Mouse (Mus musculus) lung, postnatal 14 days (tissue): ENCODE results near the gene Ap3d1.

Experiments
- DNase-seq: peaks from one replicate; pipeline ENCODE4 v3.0.0; 2021

Ap3d1 gene

DNA sequence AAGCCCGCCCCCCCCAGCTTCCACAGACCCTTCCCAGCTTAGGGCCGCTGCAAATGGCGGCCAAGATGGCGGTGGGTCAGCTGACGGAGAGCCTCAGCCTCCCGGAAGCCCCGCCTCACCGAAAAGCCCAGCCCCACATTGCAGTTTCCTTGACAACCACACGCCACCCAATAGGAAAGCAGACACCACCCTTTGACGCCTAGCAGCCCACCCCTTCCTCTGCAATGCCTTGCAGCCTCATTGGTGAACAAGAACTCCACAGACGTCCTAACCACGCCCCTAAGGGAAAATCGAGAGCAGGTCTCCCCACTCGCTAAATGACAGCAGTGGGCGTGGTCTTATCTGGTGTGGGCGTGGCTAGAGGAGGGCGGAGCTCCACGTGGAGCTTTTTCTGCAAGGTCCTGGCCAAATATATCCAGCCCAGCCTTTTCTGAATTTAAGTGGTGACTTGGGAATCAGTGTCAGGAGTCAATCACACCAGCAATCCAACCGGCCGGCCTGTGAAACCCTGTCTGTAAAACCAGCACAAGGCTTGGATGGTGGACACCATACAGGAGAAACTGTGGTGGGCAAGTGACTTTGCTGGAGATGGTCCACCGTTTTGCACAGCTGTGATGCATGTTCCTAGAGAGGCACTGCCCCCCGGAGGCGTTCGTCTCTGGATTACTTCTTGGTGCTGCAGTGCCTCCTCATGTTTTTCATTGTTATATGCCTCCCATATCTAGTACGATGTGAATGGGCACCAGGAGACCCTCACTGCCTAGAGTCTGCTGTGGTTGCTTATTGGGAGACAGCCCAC, at the start of gene Ap3d1:
Gene Ap3d1 (minus strand): TSS at position 85 of the 799 bp plus-strand sequence.
- DNase-seq = peak; percentile 98

DNA sequence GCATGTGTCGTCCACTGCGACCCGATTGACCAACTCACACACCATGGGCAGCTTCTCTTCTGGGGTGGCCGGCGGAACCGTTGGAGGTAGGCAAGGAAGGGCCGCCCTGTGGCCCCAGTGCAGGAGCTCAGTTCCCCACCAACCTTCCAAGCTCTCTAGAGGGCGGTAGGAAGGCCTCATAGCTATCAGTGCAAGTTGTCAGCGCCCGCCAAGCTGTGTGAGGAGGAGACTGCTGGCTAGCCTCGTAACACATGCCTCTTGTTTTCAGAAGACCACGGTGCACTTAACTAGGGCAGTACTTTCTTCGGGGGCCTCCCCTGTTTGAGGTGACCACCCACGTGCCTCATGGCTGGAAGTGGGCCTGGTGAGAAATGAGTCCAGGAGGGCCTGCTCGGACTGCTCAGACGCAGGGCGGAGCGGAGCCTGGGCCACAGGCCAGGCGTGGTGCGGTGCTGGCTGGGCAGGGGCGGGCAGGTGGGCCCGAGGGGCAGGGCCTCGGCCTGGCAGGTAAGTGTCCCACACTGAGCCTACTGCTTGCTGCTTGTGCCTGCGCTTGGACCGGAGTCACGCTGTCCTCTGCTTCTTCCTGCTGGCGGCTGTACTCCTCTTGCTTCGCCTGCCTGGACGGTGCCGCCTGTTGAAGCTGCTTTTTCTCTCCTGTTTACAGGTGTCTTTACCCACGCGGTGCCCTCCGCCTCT, 49.6 kb upstream of the Ap3d1 start:
- no peak for DNase-seq

GRCm38 (mm10) chr10:80790761-80791404, 48.8 kb upstream of the Ap3d1 start:
- DNase-seq = no peak

GRCm38 (mm10) chr10:80787517-80787916, 45.5 kb upstream of the Ap3d1 start:
- no peak for DNase-seq

DNA sequence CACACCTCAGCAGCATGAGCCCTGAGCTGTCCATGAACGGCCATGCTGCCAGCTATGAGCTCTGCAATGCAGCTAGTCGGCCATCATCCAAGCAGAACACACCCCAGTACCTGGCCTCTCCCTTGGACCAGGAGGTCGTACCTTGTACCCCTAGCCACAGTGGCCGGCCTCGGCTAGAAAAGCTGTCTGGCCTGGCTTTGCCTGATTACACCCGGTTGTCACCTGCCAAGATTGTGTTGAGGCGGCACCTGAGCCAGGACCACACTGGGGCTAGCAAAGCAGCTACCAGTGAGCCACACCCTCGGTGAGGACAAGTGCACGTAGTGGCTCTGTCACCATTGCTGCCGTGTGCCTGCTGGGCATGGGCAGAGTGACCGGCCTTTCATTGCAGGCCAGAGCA, 43.9 kb upstream of the Ap3d1 start:
- no peak for DNase-seq

DNA sequence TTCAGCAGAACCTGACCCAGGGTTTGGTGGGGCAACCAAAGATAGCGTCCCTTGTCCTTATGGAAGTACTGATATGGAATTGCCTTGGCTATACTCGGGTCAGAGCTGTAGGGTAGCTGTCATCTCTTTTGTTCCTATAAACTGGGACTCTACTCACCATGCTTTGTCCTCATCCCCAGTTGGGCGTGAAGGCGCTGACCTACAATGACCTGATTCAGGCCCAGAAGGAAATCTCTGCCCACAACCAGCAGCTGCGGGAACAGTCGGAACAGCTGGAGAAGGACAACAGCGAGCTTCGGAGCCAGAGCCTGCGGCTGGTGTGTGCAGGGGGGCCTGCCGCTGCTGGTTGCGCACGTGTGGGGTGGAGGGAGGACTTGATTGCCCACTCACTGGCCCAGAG, 42.8 kb upstream of the Ap3d1 start:
- no peak for DNase-seq

- no peak for DNase-seq
Measured at GRCm38 (mm10) chr10:80784302-80784701, 42.2 kb upstream of the Ap3d1 start.

DNA sequence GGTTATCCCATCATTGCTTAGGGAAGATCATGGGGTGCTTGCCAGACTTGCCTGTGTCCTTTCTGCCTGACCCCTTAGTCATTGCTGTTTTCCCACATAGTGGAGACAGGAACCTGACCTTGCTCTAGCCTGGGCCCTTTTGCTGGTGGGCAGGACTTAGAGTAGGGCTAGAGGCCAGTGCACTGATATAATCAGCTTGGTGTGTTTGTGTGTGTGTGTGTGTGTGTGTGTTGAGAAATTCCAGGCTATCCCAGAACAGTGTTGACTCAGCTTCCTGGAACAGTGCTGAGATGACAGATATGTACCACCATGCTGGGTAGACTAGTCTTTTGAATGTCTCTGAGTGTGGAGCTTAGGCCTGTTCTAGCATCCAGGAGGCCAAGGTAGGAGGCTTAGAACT, 37.5 kb upstream of the Ap3d1 start:
- no peak for DNase-seq

GRCm38 (mm10) chr10:80777123-80777522, 35.1 kb upstream of the Ap3d1 start:
- no peak for DNase-seq

DNA sequence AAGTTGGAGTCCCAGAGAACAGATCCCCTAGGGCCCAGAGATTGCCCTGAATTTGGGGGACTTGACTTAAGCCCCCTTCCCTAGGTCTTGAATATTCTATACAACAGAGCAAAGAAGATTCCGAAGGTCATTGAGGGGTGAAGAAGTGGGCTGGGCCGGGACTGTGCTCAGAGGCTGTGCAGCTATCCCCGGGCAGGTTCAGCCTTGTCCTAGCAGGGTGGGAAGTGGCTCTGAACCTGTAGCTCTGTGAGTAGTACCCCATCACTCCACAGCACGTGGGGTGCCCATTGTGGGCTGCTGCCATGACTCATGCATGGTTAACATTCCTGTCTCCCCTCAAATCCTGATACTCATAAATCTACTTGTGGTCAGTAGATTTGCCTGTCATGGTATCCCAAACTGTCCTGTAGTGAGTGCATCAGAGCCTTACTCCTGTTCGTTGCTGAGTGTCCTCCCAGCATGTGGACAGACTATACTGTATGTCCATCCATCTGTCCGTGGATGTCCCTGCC, 34.4 kb upstream of the Ap3d1 start:
- no peak for DNase-seq

- DNase-seq = no peak
Measured at GRCm38 (mm10) chr10:80775731-80776130, 33.7 kb upstream of the Ap3d1 start.

DNA sequence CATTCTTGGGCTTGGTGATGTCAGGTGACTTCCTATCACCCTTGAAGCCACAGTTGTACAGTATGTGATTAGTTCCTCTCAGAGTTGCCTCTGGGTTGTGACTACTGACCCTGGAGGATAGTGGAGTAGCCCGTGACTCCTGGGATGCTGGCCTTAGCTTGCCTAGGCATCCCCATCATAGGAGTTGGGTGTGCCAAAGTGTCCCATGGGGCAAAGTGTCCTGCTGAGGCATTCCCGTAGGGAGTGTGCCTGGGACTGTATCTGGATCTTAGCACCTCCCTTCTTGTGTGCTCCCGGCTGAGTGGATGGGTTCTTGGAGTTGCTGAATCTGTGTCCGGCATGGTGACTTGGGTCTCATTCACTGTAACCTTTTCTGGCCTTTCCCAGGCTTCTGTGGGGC, 32.9 kb upstream of the Ap3d1 start:
- no peak for DNase-seq

GRCm38 (mm10) chr10:80774549-80774948, 32.5 kb upstream of the Ap3d1 start:
- DNase-seq = peak; percentile 83

- no peak for DNase-seq
Measured at GRCm38 (mm10) chr10:80773816-80774215, 31.8 kb upstream of the Ap3d1 start.

GRCm38 (mm10) chr10:80768365-80768764, 26.3 kb upstream of the Ap3d1 start:
- no peak for DNase-seq

- DNase-seq = peak; percentile 51
Measured at GRCm38 (mm10) chr10:80766161-80766815, 24.2 kb upstream of the Ap3d1 start.

DNA sequence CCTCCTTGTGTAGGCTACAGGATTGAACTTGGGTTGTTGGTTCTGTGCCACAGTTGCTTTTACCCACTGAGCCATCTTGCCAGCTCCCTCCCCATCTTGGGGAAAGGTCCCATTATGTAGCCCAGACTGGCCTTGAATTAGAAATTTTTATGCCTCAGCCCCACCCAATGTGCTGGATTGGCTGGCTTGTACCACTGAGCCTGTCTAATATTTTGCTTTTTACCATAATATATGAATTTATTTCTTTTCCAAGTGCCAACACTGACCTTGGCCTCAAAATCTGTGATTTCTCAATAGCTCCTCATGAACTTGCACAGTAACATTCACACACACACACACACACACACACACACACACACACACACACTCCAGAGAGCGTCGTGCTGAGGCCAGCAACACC, 23.7 kb upstream of the Ap3d1 start:
- DNase-seq = no peak

DNA sequence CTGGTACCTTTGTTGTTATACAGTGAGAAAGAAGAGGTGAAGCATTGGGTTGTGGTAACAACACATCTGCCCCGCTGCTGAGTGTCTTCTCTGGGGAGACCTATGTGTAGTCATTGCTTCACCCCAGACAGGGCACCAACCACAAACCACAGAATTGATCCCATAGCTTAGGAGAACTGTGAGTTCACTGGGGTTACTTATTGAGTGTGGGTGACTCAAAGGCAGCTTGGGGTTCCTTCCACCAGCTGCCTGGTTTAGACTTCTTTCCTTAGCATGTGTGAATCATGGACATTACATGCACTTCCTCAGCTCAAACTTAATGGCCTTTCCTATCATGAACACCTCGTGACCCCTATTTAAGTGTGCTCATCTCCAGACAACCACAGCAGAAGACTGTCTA, 21.4 kb upstream of the Ap3d1 start:
- DNase-seq = no peak

GRCm38 (mm10) chr10:80761821-80762220, 19.8 kb upstream of the Ap3d1 start:
- no peak for DNase-seq

- no peak for DNase-seq
Measured at GRCm38 (mm10) chr10:80760596-80761524, 18.8 kb upstream of the Ap3d1 start.

- no peak for DNase-seq
Measured at GRCm38 (mm10) chr10:80758651-80759050, 16.6 kb upstream of the Ap3d1 start.

- peak; percentile 80 for DNase-seq
Measured at GRCm38 (mm10) chr10:80757717-80758116, 15.7 kb upstream of the Ap3d1 start.
